Mouse (Mus musculus): ENCODE measurements around the gene Htr2b.

DNA sequence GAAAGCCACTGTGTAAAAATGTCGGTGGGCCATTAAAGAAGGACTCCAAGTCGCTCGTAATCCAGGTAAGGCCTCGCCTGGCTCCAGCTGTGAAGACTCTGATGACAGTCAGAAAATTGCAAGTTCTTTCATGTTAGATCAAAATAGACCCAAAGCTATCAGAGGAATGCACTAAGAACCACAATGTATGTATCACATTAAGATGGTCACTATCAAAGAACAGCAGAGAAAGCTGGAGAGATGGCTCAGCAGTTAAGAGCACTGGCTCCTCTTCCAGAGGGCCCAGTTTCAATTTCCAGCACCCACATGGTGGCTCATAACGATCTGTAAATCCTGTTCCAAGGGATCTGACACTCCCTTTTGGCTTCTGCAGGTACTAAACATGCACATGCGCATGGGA lies 48.3 kb upstream of the Htr2b start:
- TF ChIP-seq CTCF (conservative IDR thresholded peaks at IDR 0.05; ENCODE audit: low read length), result no peak
- TF ChIP-seq POU5F1 (IDR thresholded peaks at IDR 0.05; ENCODE audit: borderline replicate concordance, low read length), result no peak
- TF ChIP-seq NANOG (IDR thresholded peaks at IDR 0.05; ENCODE audit: borderline replicate concordance, low read length), result no peak
